Mouse (Mus musculus) intestine, embryonic 14.5 days (tissue): ENCODE results near the gene Gpx8. TPM values are rescaled to one million over a fixed set of nuclear protein-coding genes. Genes with fewer than 3 reads are reported as not detected.
A peak's percentile ranks its signal among the peaks of the same experiment; 100 is the strongest.

Experiments
- ATAC-seq: fragments of 200-750 bp; cut with Nextera tagmentation; replicated peaks from 2 replicates; pipeline ENCODE4 v1.8.0; 2017; ENCODE audit warnings: low read depth, moderate number of reproducible peaks, moderate TSS enrichment, moderate library complexity; ENCODE audit not compliant: low FRiP score, low TSS enrichment
- DNase-seq: peaks from one replicate; pipeline ENCODE4 v3.0.0-alpha.2; 2018; ENCODE audit warnings: low spot score
- H3K27ac ChIP-seq: fragments of 300-500 bp; sonication (generic); 2 replicates; pipeline ENCODE4 v1.5.1; 2014; ENCODE audit warnings: low read depth, mild to moderate bottlenecking, control low read depth
- H3K27me3 ChIP-seq: fragments of 300-500 bp; sonication (generic); replicated peaks from 2 replicates; pipeline ENCODE4 v1.6.1; 2014; ENCODE audit warnings: low read length, control low read depth; ENCODE audit not compliant: control insufficient read depth, insufficient read depth
- H3K36me3 ChIP-seq: fragments of 300-500 bp; sonication (generic); 2 replicates; pipeline ENCODE4 v1.6.1; 2014; ENCODE audit warnings: low read length, control low read depth; ENCODE audit not compliant: control insufficient read depth, insufficient read depth
- H3K4me1 ChIP-seq: fragments of 300-500 bp; sonication (generic); replicated peaks from 2 replicates; pipeline ENCODE4 v1.6.1; 2014; ENCODE audit warnings: low read length, control low read depth, mixed read lengths; ENCODE audit not compliant: control insufficient read depth, insufficient read depth
- H3K4me2 ChIP-seq: fragments of 300-500 bp; sonication (generic); 2 replicates; pipeline ENCODE4 v1.6.1; 2014; ENCODE audit warnings: low read length
- H3K4me3 ChIP-seq: fragments of 300-500 bp; sonication (generic); 2 replicates; pipeline ENCODE4 v1.5.1; 2014; ENCODE audit warnings: low read depth, low read length, control low read depth, mixed read lengths
- H3K9ac ChIP-seq: fragments of 300-500 bp; sonication (generic); 2 replicates; pipeline ENCODE4 v1.6.1; 2014; ENCODE audit warnings: mild to moderate bottlenecking, low read length
- H3K9me3 ChIP-seq: fragments of 300-500 bp; sonication (generic); 2 replicates; pipeline ENCODE4 v1.6.1; 2016; ENCODE audit warnings: low read length, control low read depth; ENCODE audit not compliant: control insufficient read depth
- WGBS: fragments of 180-500 bp; shearing (Covaris S2); extraction: QIAGEN DNeasy Blood & Tissue Kit; methylation state at CpG from one replicate; pipeline ENCODE4 v1.1.7; 2014; 5-methylcytosine and 5-hydroxymethylcytosine counted together
- polyA plus RNA-seq: library from polyadenylated mRNA; unstranded; fragments of >200 nt; fragmentation: Nextera tagmentation; extraction: Ambion mirVana; gene quantifications from 2 replicates; pipeline ENCODE4 v1.2.1, GENCODE M21; 2014

The Gpx8 gene
- polyA plus RNA-seq, 1 experiment from 2014 or later: 127 TPM

- no peak overlapping the region for H3K27ac ChIP-seq
- no peak overlapping the region for H3K9ac ChIP-seq
- H3K4me1 ChIP-seq: no peaks in the 10 kb centered on the region
- H3K4me2 ChIP-seq: no peak overlapping the region
- H3K9me3 ChIP-seq: no peaks in the 10 kb centered on the region
- WGBS: 32% methylated on average over 8 of the region's 8 CpGs
- no peaks in the 10 kb centered on the region for H3K27me3 ChIP-seq
- DNase-seq: no peak
- no peaks in the 10 kb centered on the region for H3K36me3 ChIP-seq
- ATAC-seq: no peak
- H3K4me3 ChIP-seq: no peak overlapping the region
These were observed 9.6 kb upstream of the Gpx8 start for GRCm38 (mm10) chr13:113055826-113056225.

DNA sequence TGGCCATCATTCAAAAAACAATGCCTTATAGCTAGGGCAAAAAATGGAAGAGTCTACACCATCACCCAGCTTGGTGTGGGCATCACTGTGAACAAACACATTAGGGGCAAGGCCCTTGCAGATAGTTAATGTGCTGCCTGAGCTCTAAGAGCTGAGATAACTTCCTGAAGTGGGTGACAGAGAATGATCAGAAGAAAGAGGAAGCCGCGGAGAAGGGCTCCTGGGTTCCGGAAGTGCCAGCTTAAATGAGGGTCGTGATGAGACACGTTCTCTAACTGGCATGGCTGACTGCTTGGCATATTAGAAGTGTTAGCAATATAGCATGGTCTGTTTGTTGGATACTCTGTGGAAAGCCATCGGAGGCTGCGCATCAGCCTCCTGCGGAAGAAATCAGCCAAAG lies 8.0 kb upstream of the Gpx8 start:
- Histone ChIP-seq H3K27me3 (no peaks in the 10 kb centered on the region), H3K4me1 (no peaks in the 10 kb centered on the region), H3K4me2 (no peak overlapping the region), H3K4me3 (no peak overlapping the region), H3K9me3 (no peaks in the 10 kb centered on the region), H3K9ac (no peak overlapping the region), H3K36me3 (no peaks in the 10 kb centered on the region), H3K27ac (no peak overlapping the region)
- WGBS: 92% methylated on average over 8 of the region's 8 CpGs
- no peak for ATAC-seq
- no peak for DNase-seq

GRCm38 (mm10) chr13:113047647-113048046 lies 1.4 kb upstream of the Gpx8 start:
- Histone ChIP-seq H3K27me3 (no peaks in the 10 kb centered on the region), H3K4me3 (no peak overlapping the region), H3K27ac (no peak overlapping the region), H3K4me2 (no peak overlapping the region), H3K36me3 (peaks cover 6% of the 10 kb centered on the region), H3K4me1 (peaks cover 8% of the 10 kb centered on the region; the same call in 1 of the 2 replicates), H3K9ac (no peak overlapping the region), H3K9me3 (no peaks in the 10 kb centered on the region)
- ATAC-seq (no peak), DNase-seq (no peak)
- 64% methylated on average over 3 of the region's 3 CpGs for WGBS

- H3K27me3 ChIP-seq: no peaks in the 10 kb centered on the region
- H3K9me3 ChIP-seq: no peaks in the 10 kb centered on the region
- peak overlapping the region; percentile 51 for H3K4me2 ChIP-seq
- 0 out of 2 replicates have a peak overlapping the region, but pooled peaks have one; percentile 61 for H3K4me3 ChIP-seq
- peaks cover 11% of the 10 kb centered on the region for H3K36me3 ChIP-seq
- no peak; the same call in 1 of the 2 replicates for ATAC-seq
- H3K27ac ChIP-seq: no peak overlapping the region
- DNase-seq: no peak
- no peak overlapping the region for H3K9ac ChIP-seq
- peaks cover 8% of the 10 kb centered on the region; the same call in 1 of the 2 replicates for H3K4me1 ChIP-seq
These were observed 808 bp upstream of the Gpx8 start for GRCm38 (mm10) chr13:113047018-113047417.

- H3K36me3 ChIP-seq: peaks cover 19% of the 10 kb centered on the region
- peak overlapping the region; percentile 78 for H3K9ac ChIP-seq
- no peaks in the 10 kb centered on the region for H3K9me3 ChIP-seq
- peak overlapping the region; percentile 81 for H3K27ac ChIP-seq
- DNase-seq (no peak), ATAC-seq (no peak)
- H3K4me2 ChIP-seq: peak overlapping the region; percentile 51
- peaks cover 8% of the 10 kb centered on the region; the same call in 1 of the 2 replicates for H3K4me1 ChIP-seq
- H3K4me3 ChIP-seq: peak overlapping the region; percentile 61
- no peaks in the 10 kb centered on the region for H3K27me3 ChIP-seq
- 6% methylated on average over 18 of the region's 18 CpGs for WGBS
These were observed 626 bp downstream of the Gpx8 start for GRCm38 (mm10) chr13:113045458-113046110.

GRCm38 (mm10) chr13:113044876-113045275 lies 1.3 kb downstream of the Gpx8 start:
- 29% methylated on average over 3 of the region's 3 CpGs for WGBS
- peak overlapping the region; percentile 78 for H3K9ac ChIP-seq
- H3K4me1 ChIP-seq: peaks cover 8% of the 10 kb centered on the region; the same call in 1 of the 2 replicates
- DNase-seq (no peak), ATAC-seq (no peak)
- peaks cover 19% of the 10 kb centered on the region for H3K36me3 ChIP-seq
- no peaks in the 10 kb centered on the region for H3K9me3 ChIP-seq
- H3K27ac ChIP-seq: no peak overlapping the region
- peak overlapping the region; percentile 61 for H3K4me3 ChIP-seq
- H3K4me2 ChIP-seq: peak overlapping the region; percentile 51
- H3K27me3 ChIP-seq: no peaks in the 10 kb centered on the region

- DNase-seq: peak; percentile 68
These were observed 10.4 kb downstream of the Gpx8 start for GRCm38 (mm10) chr13:113035852-113036251.

DNA sequence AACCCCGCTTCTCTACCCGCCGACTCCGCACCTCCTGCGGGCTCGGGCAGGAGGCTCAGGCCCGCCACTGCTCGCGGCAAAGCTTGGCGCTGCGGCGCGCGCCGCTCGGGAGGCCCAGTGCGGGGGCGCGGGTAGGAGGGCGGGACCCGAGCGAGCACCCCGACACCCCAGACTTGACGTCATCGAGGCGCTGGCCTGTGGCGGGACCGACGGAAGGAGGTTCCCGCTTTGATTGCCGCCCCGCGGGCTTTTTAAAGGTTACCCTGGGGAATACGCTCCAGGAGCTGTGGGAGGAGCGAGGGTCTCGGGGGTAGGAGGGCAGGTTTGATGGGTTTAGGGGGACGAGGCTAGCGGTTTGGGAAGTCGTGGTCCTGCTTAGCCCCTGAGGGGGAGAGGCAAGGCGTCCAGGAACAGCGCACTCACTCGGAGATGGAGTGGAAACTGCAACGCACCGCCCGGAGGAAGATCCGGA lies 11.2 kb downstream of the Gpx8 start, which contains the start of gene Cdc20b:
Gene Cdc20b (plus strand): TSS at position 162 of the 472 bp plus-strand sequence.
- no peak within 1 kb of the TSS for H3K27ac ChIP-seq
- 0 out of 2 replicates have a peak within 1 kb of the TSS, but pooled peaks have one; percentile 29 for H3K9ac ChIP-seq
- peak; percentile 33; the same call in 1 of the 2 replicates for ATAC-seq
- peak within 1 kb of the TSS; percentile 82 for H3K4me2 ChIP-seq
- H3K36me3 ChIP-seq: no peaks in the 10 kb centered on the region
- DNase-seq: peak; percentile 78
- no peaks in the 10 kb centered on the region for H3K9me3 ChIP-seq
- H3K27me3 ChIP-seq: peaks cover 53% of the 10 kb centered on the region
- under 1% methylated on average over 46 of the region's 46 CpGs for WGBS
- peaks cover 8% of the 10 kb centered on the region for H3K4me1 ChIP-seq
- H3K4me3 ChIP-seq: peak within 1 kb of the TSS; percentile 50

More at GRCm38 (mm10) chr13:113035852-113036251, 10.4 kb downstream of the Gpx8 start:
- 0% methylated on average over 4 of the region's 4 CpGs for WGBS
- H3K4me1 ChIP-seq: peaks cover 8% of the 10 kb centered on the region
- peak; percentile 75 for ATAC-seq
- no peaks in the 10 kb centered on the region for H3K9me3 ChIP-seq
- no peaks in the 10 kb centered on the region for H3K36me3 ChIP-seq
- H3K27me3 ChIP-seq: peaks cover 50% of the 10 kb centered on the region
- H3K27ac ChIP-seq: no peak overlapping the region
- peak overlapping the region; percentile 82 for H3K4me2 ChIP-seq
- peak overlapping the region; percentile 50; the same call in 1 of the 2 replicates for H3K4me3 ChIP-seq
- no peak overlapping the region for H3K9ac ChIP-seq
